Mouse (Mus musculus): ENCODE results near the gene Allc. TPM values are rescaled to one million over a fixed set of nuclear protein-coding genes. Genes with fewer than 3 reads are reported as not detected.

Allc gene
- not detected in 2 replicates for polyA plus RNA-seq (2014; fragmentation: Nextera tagmentation; extraction: Ambion mirVana)

DNA sequence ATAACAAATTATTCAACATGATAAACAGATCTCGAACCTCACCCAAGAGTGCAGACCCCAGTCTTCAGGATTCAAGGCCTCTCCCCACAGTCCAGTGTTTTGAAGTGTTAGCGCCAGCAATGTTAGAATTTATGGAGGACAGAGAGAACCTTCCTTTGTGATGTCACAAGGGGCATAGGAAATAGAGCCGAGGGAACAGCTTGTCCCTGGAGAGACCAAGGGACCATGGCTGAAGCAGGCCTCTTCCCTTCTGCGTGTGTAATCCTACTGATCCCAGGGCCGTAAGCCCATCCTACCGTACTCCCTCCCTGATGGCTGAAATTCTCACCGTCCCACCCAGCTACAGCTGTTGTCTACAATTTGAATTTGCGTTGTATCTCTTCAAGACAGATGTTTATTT, at the start of gene Allc:
TSS of gene Allc (minus strand) at position 101 of the 400 bp plus-strand sequence.
- Histone ChIP-seq H3K27me3 (ENCODE audit: control insufficient read depth, insufficient read depth, low read length) (no peaks in the 10 kb centered on the region), H3K9me3 (replicated peaks; ENCODE audit: control insufficient read depth, low read length) (no peaks in the 10 kb centered on the region), H3K4me1 (ENCODE audit: control insufficient read depth, insufficient read depth, low read length) (no peaks in the 10 kb centered on the region), H3K27ac (ENCODE audit: low read depth, low read length) (no peak within 1 kb of the TSS), H3K4me3 (ENCODE audit: low read depth, low read length) (no peak within 1 kb of the TSS), H3K4me2 (no peak within 1 kb of the TSS), H3K9ac (ENCODE audit: low read depth, low read length) (no peak within 1 kb of the TSS), H3K36me3 (ENCODE audit: control insufficient read depth, insufficient read depth, low read length) (no peaks in the 10 kb centered on the region)
- no peak for ATAC-seq (replicated peaks; ENCODE audit: insufficient number of reproducible peaks, low FRiP score, low TSS enrichment)
- WGBS (ENCODE audit: insufficient replicate concordance), result 76% methylated on average over 8 of the region's 8 CpGs

DNA sequence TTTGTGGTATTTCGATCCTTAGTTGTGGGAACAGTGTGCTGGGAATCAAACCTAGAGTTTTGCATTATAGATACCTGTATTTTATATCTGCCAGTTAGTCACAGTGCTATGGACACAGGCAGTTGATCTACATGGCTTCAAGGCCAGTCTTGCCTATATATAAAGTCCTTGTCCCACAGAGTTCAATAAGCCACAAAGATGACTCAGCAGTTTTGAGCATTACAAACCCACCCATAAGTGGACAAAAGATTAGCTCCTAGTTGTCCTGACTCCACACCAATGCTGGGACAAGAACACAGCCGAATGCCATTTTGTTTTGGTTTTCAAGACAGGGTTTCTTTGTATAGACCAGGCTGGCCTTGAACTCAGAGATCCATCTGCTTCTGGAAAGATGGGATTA, 46.1 kb upstream of the Allc start:
- ATAC-seq (replicated peaks; ENCODE audit: insufficient number of reproducible peaks, low FRiP score, low TSS enrichment), result no peak
- no peak overlapping the region for H3K9ac ChIP-seq (ENCODE audit: low read depth, low read length)
- H3K4me2 ChIP-seq, result no peak overlapping the region
- no peaks in the 10 kb centered on the region for H3K27me3 ChIP-seq (ENCODE audit: control insufficient read depth, insufficient read depth, low read length)
- 87% methylated on average over 2 of the region's 2 CpGs for WGBS (ENCODE audit: insufficient replicate concordance)
- no peak overlapping the region for H3K27ac ChIP-seq (ENCODE audit: low read depth, low read length)
- no peaks in the 10 kb centered on the region for H3K9me3 ChIP-seq (replicated peaks; ENCODE audit: control insufficient read depth, low read length)
- no peak overlapping the region for H3K4me3 ChIP-seq (ENCODE audit: low read depth, low read length)
- no peaks in the 10 kb centered on the region for H3K4me1 ChIP-seq (ENCODE audit: control insufficient read depth, insufficient read depth, low read length)
- H3K36me3 ChIP-seq (ENCODE audit: control insufficient read depth, insufficient read depth, low read length), result peaks cover 38% of the 10 kb centered on the region

DNA sequence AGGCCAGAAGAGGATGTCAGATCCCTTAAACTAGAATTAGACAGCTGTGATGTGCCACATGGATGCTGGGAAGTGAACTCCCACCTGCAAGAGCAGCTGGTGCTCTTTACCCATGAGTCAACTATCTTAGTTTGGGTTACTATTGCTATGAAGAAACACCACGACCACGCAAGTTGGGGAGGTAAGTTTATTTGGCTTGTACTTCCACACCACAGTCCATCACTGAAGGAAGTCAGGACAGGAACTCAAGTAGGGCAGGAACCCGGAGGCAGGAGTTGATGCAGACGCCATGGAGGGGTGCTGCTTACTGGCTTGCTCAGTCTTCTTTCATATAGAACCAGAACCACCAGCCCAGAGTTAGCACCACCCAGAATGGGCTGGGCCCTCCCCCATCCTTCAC, 44.8 kb upstream of the Allc start:
- Histone ChIP-seq H3K36me3 (ENCODE audit: control insufficient read depth, insufficient read depth, low read length) (peaks cover 29% of the 10 kb centered on the region), H3K27ac (ENCODE audit: low read depth, low read length) (no peak overlapping the region), H3K4me1 (ENCODE audit: control insufficient read depth, insufficient read depth, low read length) (peaks cover 12% of the 10 kb centered on the region), H3K4me2 (no peak overlapping the region), H3K9me3 (replicated peaks; ENCODE audit: control insufficient read depth, low read length) (no peaks in the 10 kb centered on the region), H3K27me3 (ENCODE audit: control insufficient read depth, insufficient read depth, low read length) (no peaks in the 10 kb centered on the region), H3K9ac (ENCODE audit: low read depth, low read length) (no peak overlapping the region), H3K4me3 (ENCODE audit: low read depth, low read length) (no peak overlapping the region)
- no peak for ATAC-seq (replicated peaks; ENCODE audit: insufficient number of reproducible peaks, low FRiP score, low TSS enrichment)
- 63% methylated on average over 4 of the region's 4 CpGs for WGBS (ENCODE audit: insufficient replicate concordance)

DNA sequence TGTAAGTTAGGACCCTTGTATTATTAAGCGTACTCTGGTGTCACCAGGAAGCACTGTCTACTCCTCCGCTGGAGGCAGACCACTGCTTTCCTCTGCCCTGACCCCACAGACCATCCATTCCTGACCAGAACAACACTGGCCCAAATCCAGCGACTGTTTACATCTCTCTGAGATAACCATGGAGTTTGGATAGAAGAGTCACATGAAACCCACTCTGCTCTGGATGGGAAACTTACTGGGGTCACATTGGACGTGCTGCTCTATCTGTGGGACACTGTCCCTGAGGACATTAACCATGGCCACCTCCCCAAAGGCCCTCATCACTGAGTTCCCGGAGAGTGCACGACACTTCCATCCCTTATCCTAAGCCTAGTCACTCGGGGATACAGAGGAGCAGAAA, 43.1 kb upstream of the Allc start:
- H3K36me3 ChIP-seq (ENCODE audit: control insufficient read depth, insufficient read depth, low read length), result peaks cover 18% of the 10 kb centered on the region
- H3K9ac ChIP-seq (ENCODE audit: low read depth, low read length), result no peak overlapping the region
- no peak overlapping the region for H3K4me2 ChIP-seq
- H3K27me3 ChIP-seq (ENCODE audit: control insufficient read depth, insufficient read depth, low read length), result no peaks in the 10 kb centered on the region
- peaks cover 19% of the 10 kb centered on the region for H3K4me1 ChIP-seq (ENCODE audit: control insufficient read depth, insufficient read depth, low read length)
- no peak for ATAC-seq (replicated peaks; ENCODE audit: insufficient number of reproducible peaks, low FRiP score, low TSS enrichment)
- no peak overlapping the region for H3K4me3 ChIP-seq (ENCODE audit: low read depth, low read length)
- WGBS (ENCODE audit: insufficient replicate concordance), result 66% methylated on average over 7 of the region's 7 CpGs
- H3K9me3 ChIP-seq (replicated peaks; ENCODE audit: control insufficient read depth, low read length), result no peaks in the 10 kb centered on the region
- H3K27ac ChIP-seq (ENCODE audit: low read depth, low read length), result no peak overlapping the region

DNA sequence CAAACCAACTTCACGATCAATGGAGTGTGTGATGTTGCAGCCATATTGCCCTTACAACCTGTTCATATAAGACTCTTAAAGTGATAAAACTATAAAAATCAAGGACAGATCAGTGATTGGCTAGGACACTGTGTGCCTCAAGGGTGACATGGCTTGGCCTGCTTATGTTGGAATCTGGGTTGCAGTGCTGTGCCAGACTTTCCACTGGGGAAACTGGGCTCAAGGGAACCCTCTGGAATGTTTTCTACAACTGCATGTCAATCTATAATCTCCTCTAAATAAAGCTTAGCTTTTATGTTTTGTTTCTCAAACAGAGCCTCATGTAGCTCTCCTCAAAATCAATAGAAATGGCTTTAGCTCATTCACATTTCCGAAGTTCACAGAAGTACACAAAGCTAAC, 41.9 kb upstream of the Allc start:
- peaks cover 19% of the 10 kb centered on the region for H3K4me1 ChIP-seq (ENCODE audit: control insufficient read depth, insufficient read depth, low read length)
- H3K36me3 ChIP-seq (ENCODE audit: control insufficient read depth, insufficient read depth, low read length), result peaks cover 6% of the 10 kb centered on the region
- no peak overlapping the region for H3K27ac ChIP-seq (ENCODE audit: low read depth, low read length)
- H3K9ac ChIP-seq (ENCODE audit: low read depth, low read length), result no peak overlapping the region
- H3K9me3 ChIP-seq (replicated peaks; ENCODE audit: control insufficient read depth, low read length), result no peaks in the 10 kb centered on the region
- H3K4me2 ChIP-seq, result no peak overlapping the region
- H3K27me3 ChIP-seq (ENCODE audit: control insufficient read depth, insufficient read depth, low read length), result no peaks in the 10 kb centered on the region
- no peak overlapping the region for H3K4me3 ChIP-seq (ENCODE audit: low read depth, low read length)
- WGBS (ENCODE audit: insufficient replicate concordance), result 85% methylated on average over 2 of the region's 2 CpGs
- no peak for ATAC-seq (replicated peaks; ENCODE audit: insufficient number of reproducible peaks, low FRiP score, low TSS enrichment)

DNA sequence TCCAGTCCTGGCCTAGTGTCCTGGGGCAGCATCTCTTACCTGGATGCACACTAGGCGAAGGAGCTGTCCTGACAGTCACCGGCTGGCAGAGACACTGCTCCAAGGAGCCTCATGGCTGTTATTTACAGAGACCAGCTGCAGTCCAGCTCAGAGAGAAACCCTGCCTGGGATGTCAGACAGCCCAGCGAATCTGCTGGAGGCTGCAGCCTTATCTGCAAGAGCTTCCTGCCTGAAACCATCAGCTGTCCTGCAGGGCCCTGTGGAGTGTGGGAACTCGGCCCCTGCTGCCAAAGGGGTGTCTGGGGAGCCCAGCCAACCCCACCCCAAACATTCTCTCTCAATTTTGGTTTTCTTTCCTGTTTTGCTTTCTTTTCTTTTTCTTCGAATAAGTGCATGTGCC, 40.9 kb upstream of the Allc start, which contains the start of gene Colec11:
TSS of gene Colec11 (minus strand) at position 183 of the 400 bp plus-strand sequence.
- Histone ChIP-seq H3K27ac (ENCODE audit: low read depth, low read length) (peak within 1 kb of the TSS; percentile 63), H3K27me3 (ENCODE audit: control insufficient read depth, insufficient read depth, low read length) (no peaks in the 10 kb centered on the region), H3K9ac (ENCODE audit: low read depth, low read length) (no peak within 1 kb of the TSS), H3K4me1 (ENCODE audit: control insufficient read depth, insufficient read depth, low read length) (peaks cover 19% of the 10 kb centered on the region), H3K9me3 (replicated peaks; ENCODE audit: control insufficient read depth, low read length) (no peaks in the 10 kb centered on the region), H3K36me3 (ENCODE audit: control insufficient read depth, insufficient read depth, low read length) (peaks cover 2% of the 10 kb centered on the region), H3K4me3 (ENCODE audit: low read depth, low read length) (no peak within 1 kb of the TSS), H3K4me2 (peak within 1 kb of the TSS; percentile 53; the same call in 1 of the 2 replicates)
- peak; percentile 56; the same call in 1 of the 2 replicates for ATAC-seq (replicated peaks; ENCODE audit: insufficient number of reproducible peaks, low FRiP score, low TSS enrichment)
- WGBS (ENCODE audit: insufficient replicate concordance), result 19% methylated on average over 5 of the region's 5 CpGs

DNA sequence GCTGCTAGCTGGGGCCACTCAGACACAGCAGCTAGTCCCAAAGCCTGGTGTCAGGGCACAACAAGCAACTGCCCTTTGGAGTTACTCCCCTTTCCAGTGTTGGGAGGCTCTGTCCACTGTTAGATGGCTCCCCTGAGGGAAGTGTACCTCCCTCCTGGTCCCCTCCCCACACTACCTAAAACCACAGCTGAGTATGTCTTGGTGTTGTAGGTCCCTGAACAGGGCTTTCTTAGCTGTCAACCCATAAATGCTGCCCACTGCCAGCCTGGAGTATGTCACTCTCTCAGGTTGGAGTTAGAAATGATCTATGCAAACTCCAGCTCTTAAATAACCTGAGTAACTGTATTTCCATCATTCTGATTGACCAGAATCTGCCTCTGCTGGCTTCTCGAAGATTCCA, 40.3 kb upstream of the Allc start:
- Histone ChIP-seq H3K4me1 (ENCODE audit: control insufficient read depth, insufficient read depth, low read length) (peaks cover 19% of the 10 kb centered on the region), H3K4me2 (peak overlapping the region; percentile 53; the same call in 1 of the 2 replicates), H3K36me3 (ENCODE audit: control insufficient read depth, insufficient read depth, low read length) (no peaks in the 10 kb centered on the region), H3K27ac (ENCODE audit: low read depth, low read length) (0 out of 2 replicates have a peak overlapping the region, but pooled peaks have one; percentile 11), H3K9me3 (replicated peaks; ENCODE audit: control insufficient read depth, low read length) (no peaks in the 10 kb centered on the region), H3K4me3 (ENCODE audit: low read depth, low read length) (no peak overlapping the region), H3K27me3 (ENCODE audit: control insufficient read depth, insufficient read depth, low read length) (no peaks in the 10 kb centered on the region), H3K9ac (ENCODE audit: low read depth, low read length) (no peak overlapping the region)
- 56% methylated on average over 1 of the region's 1 CpGs for WGBS (ENCODE audit: insufficient replicate concordance)
- no peak for ATAC-seq (replicated peaks; ENCODE audit: insufficient number of reproducible peaks, low FRiP score, low TSS enrichment)

DNA sequence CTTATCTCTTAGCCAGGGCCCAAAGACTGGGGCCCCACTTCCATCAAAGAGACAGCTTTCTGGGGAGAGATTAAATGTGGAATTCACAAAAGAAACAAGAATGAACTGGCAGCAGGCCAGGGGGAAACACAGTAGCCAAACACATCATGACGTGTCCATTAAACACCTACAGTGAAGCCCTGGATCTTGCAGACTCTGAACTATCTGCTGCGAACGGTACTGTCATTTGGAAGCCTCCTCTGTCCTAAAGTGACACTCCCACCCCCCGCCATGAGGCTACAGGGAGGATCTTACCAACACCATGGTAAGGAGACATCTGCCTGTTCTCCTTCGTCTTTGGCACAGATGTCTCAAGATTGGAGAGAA, 39.8 kb upstream of the Allc start:
- Histone ChIP-seq H3K4me1 (ENCODE audit: control insufficient read depth, insufficient read depth, low read length) (peaks cover 19% of the 10 kb centered on the region), H3K4me3 (ENCODE audit: low read depth, low read length) (no peak overlapping the region), H3K27me3 (ENCODE audit: control insufficient read depth, insufficient read depth, low read length) (no peaks in the 10 kb centered on the region), H3K27ac (ENCODE audit: low read depth, low read length) (peak overlapping the region; percentile 60; the same call in 1 of the 2 replicates), H3K9ac (ENCODE audit: low read depth, low read length) (no peak overlapping the region), H3K9me3 (replicated peaks; ENCODE audit: control insufficient read depth, low read length) (no peaks in the 10 kb centered on the region), H3K4me2 (peak overlapping the region; percentile 53), H3K36me3 (ENCODE audit: control insufficient read depth, insufficient read depth, low read length) (no peaks in the 10 kb centered on the region)
- WGBS (ENCODE audit: insufficient replicate concordance), result 21% methylated on average over 5 of the region's 5 CpGs
- ATAC-seq (replicated peaks; ENCODE audit: insufficient number of reproducible peaks, low FRiP score, low TSS enrichment), result 0 out of 2 replicates have a peak, but pooled peaks have one; percentile 19

DNA sequence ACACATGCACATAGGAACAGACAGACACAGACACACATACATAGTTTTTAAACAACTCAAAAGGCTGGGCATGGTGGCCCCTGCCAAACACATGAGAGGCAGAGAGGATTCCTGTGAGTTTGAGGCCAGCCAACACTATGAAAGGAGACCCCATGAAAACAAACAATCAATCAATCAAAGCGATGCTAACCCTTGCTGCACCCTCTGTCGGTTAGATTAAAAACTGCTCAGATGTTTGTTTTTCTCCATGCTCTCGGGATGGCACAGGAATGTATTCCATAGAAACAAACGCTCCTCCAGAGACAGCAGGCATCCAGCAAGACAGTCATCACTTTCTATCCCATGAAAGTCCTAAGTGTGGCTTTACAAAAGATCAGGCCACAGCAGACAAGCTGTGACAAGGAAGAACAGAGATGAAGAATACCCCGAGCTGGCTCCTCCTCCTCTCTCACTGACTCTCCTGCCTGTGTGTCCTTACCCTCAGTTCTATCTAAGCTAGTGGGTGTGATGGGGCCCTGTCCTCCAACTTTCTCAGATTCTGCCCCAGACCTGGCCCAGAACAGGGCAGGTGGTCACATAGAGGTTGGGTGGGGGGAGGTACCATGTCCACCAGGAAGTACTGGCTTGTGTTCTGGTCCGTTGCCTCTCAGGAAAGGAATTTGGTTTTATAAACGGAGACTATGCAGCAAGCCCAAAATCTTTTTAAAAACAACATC, 39.3 kb upstream of the Allc start:
- H3K36me3 ChIP-seq (ENCODE audit: control insufficient read depth, insufficient read depth, low read length), result no peaks in the 10 kb centered on the region
- peaks cover 19% of the 10 kb centered on the region for H3K4me1 ChIP-seq (ENCODE audit: control insufficient read depth, insufficient read depth, low read length)
- peak; percentile 48; the same call in 1 of the 2 replicates for ATAC-seq (replicated peaks; ENCODE audit: insufficient number of reproducible peaks, low FRiP score, low TSS enrichment)
- H3K9me3 ChIP-seq (replicated peaks; ENCODE audit: control insufficient read depth, low read length), result no peaks in the 10 kb centered on the region
- no peak overlapping the region for H3K9ac ChIP-seq (ENCODE audit: low read depth, low read length)
- 5% methylated on average over 7 of the region's 7 CpGs for WGBS (ENCODE audit: insufficient replicate concordance)
- H3K27me3 ChIP-seq (ENCODE audit: control insufficient read depth, insufficient read depth, low read length), result no peaks in the 10 kb centered on the region
- H3K27ac ChIP-seq (ENCODE audit: low read depth, low read length), result peak overlapping the region; percentile 60
- peak overlapping the region; percentile 53 for H3K4me2 ChIP-seq
- 0 out of 2 replicates have a peak overlapping the region, but pooled peaks have one; percentile 19 for H3K4me3 ChIP-seq (ENCODE audit: low read depth, low read length)
